Mouse (Mus musculus): ENCODE results near the gene Cdrt4. TPM values are rescaled to one million over a fixed set of nuclear protein-coding genes. Genes with fewer than 3 reads are reported as not detected.
A peak's percentile ranks its signal among the peaks of the same experiment; 100 is the strongest.

Gene Cdrt4
- total RNA-seq, 2 experiments from 2014 or later, result not detected

- intact Hi-C loops (cut with DNase I), result no loop called here
- no peak for DNase-seq (ENCODE audit: low spot score in 2 of 2)
Measured at GRCm38 (mm10) chr11:62990811-62991210, 39.8 kb downstream of the Cdrt4 start.

GRCm38 (mm10) chr11:62992545-62993242 is 41.7 kb downstream of the Cdrt4 start:
- DNase-seq (ENCODE audit: low spot score in 2 of 2), result no peak
- intact Hi-C loops (cut with DNase I), result no loop called here

GRCm38 (mm10) chr11:62995066-62995754 is 44.2 kb downstream of the Cdrt4 start:
- intact Hi-C loops (cut with DNase I), result no loop called here
- DNase-seq (ENCODE audit: low spot score in 2 of 2), result no peak

- intact Hi-C loops (cut with DNase I), result no loop called here
- DNase-seq (ENCODE audit: low spot score in 2 of 2), result no peak
Measured at GRCm38 (mm10) chr11:62995755-62996521, 44.9 kb downstream of the Cdrt4 start.

- no peak for DNase-seq (ENCODE audit: low spot score in 2 of 2)
- intact Hi-C loops (cut with DNase I), result no loop called here
Measured at GRCm38 (mm10) chr11:62996522-62996898, 45.5 kb downstream of the Cdrt4 start.

- intact Hi-C loops (cut with DNase I), result no loop called here
- DNase-seq (ENCODE audit: low spot score in 2 of 2), result no peak
Measured at GRCm38 (mm10) chr11:62997039-62997717, 46.2 kb downstream of the Cdrt4 start.

- intact Hi-C loops (cut with DNase I), result no loop called here
- DNase-seq (ENCODE audit: low spot score in 2 of 2), result peak; percentile 48
Measured at GRCm38 (mm10) chr11:62997718-62998281, 46.8 kb downstream of the Cdrt4 start.

- intact Hi-C loops (cut with DNase I), result loop anchor here (5.0 kb wide), 1 partner anchor 78 kb away; no protein-coding TSS in a partner anchor
- no peak for DNase-seq (ENCODE audit: low spot score in 2 of 2)
Measured at GRCm38 (mm10) chr11:63000126-63000525, 49.1 kb downstream of the Cdrt4 start.

- DNase-seq (ENCODE audit: low spot score in 2 of 2), result peak; percentile 16 to 42
- intact Hi-C loops (cut with DNase I), result loop anchor here (5.0 kb wide), 1 partner anchor 82 kb away; no protein-coding TSS in a partner anchor
Measured at GRCm38 (mm10) chr11:63004617-63005016, 53.6 kb downstream of the Cdrt4 start.

- intact Hi-C loops (cut with DNase I), result no loop called here
- DNase-seq (ENCODE audit: low spot score in 2 of 2), result no peak
Measured at GRCm38 (mm10) chr11:63007376-63007775, 56.4 kb downstream of the Cdrt4 start.

- DNase-seq (ENCODE audit: low spot score in 2 of 2), result no peak
- intact Hi-C loops (cut with DNase I), result no loop called here
Measured at GRCm38 (mm10) chr11:63008004-63008403, 57.0 kb downstream of the Cdrt4 start.

- intact Hi-C loops (cut with DNase I), result no loop called here
- DNase-seq (ENCODE audit: low spot score in 2 of 2), result no peak
Measured at GRCm38 (mm10) chr11:63009761-63010160, 58.8 kb downstream of the Cdrt4 start.

GRCm38 (mm10) chr11:63017327-63018082 is 66.5 kb downstream of the Cdrt4 start:
- intact Hi-C loops (cut with DNase I), result no loop called here
- no peak for DNase-seq (ENCODE audit: low spot score in 2 of 2)

- intact Hi-C loops (cut with DNase I), result no loop called here
- DNase-seq (ENCODE audit: low spot score in 2 of 2), result peak in 1 of 2 experiments; percentile 52
Measured at GRCm38 (mm10) chr11:63018083-63018622, 67.2 kb downstream of the Cdrt4 start.

GRCm38 (mm10) chr11:63020633-63021032 is 69.6 kb downstream of the Cdrt4 start:
- DNase-seq (ENCODE audit: low spot score in 2 of 2), result peak in 1 of 2 experiments; percentile 49
- intact Hi-C loops (cut with DNase I), result no loop called here

- intact Hi-C loops (cut with DNase I), result no loop called here
- no peak for DNase-seq (ENCODE audit: low spot score in 2 of 2)
Measured at GRCm38 (mm10) chr11:63021141-63021806, 70.3 kb downstream of the Cdrt4 start.

- DNase-seq (ENCODE audit: low spot score in 2 of 2), result no peak
- intact Hi-C loops (cut with DNase I), result no loop called here
Measured at GRCm38 (mm10) chr11:63023461-63023860, 72.5 kb downstream of the Cdrt4 start.

- intact Hi-C loops (cut with DNase I), result no loop called here
- no peak for DNase-seq (ENCODE audit: low spot score in 2 of 2)
Measured at GRCm38 (mm10) chr11:63024136-63024535, 73.1 kb downstream of the Cdrt4 start.
